Mouse (Mus musculus): ENCODE results near the gene Armt1. TPM values are rescaled to one million over a fixed set of nuclear protein-coding genes. Genes with fewer than 3 reads are reported as not detected.

Gene Armt1
- polyA plus RNA-seq, 1 experiment from 2014 or later = 19.5 TPM

- no peaks in the 10 kb centered on the region for H3K27me3 ChIP-seq (ENCODE audit: control insufficient read depth, insufficient read depth, low read depth, low read length)
- no peak overlapping the region for H3K4me2 ChIP-seq (ENCODE audit: low read depth, low read length)
- H3K27ac ChIP-seq (ENCODE audit: low read length) = no peak overlapping the region
- no peak overlapping the region for H3K9ac ChIP-seq (ENCODE audit: low read length)
- 50% methylated on average over 5 of the region's 5 CpGs for WGBS
- peaks cover 29% of the 10 kb centered on the region for H3K4me1 ChIP-seq (replicated peaks; ENCODE audit: control insufficient read depth, insufficient read depth, low read length)
- H3K4me3 ChIP-seq (ENCODE audit: low read length) = no peak overlapping the region
- no peak for ATAC-seq (ENCODE audit: low read depth)
- peaks cover 15% of the 10 kb centered on the region for H3K36me3 ChIP-seq (ENCODE audit: control insufficient read depth, insufficient read depth, low read length)
- H3K9me3 ChIP-seq (ENCODE audit: control insufficient read depth, low read length) = no peaks in the 10 kb centered on the region
These were observed 41.2 kb upstream of the Armt1 start for GRCm38 (mm10) chr10:4391076-4391475.

GRCm38 (mm10) chr10:4391851-4392250 is 40.4 kb upstream of the Armt1 start:
- H3K9me3 ChIP-seq (ENCODE audit: control insufficient read depth, low read length) = no peaks in the 10 kb centered on the region
- H3K9ac ChIP-seq (ENCODE audit: low read length) = no peak overlapping the region
- no peak overlapping the region for H3K4me3 ChIP-seq (ENCODE audit: low read length)
- WGBS = 27% methylated on average over 6 of the region's 6 CpGs
- H3K4me2 ChIP-seq (ENCODE audit: low read depth, low read length) = no peak overlapping the region
- H3K27ac ChIP-seq (ENCODE audit: low read length) = no peak overlapping the region
- peaks cover 18% of the 10 kb centered on the region for H3K36me3 ChIP-seq (ENCODE audit: control insufficient read depth, insufficient read depth, low read length)
- no peaks in the 10 kb centered on the region for H3K27me3 ChIP-seq (ENCODE audit: control insufficient read depth, insufficient read depth, low read depth, low read length)
- H3K4me1 ChIP-seq (replicated peaks; ENCODE audit: control insufficient read depth, insufficient read depth, low read length) = peaks cover 29% of the 10 kb centered on the region
- no peak for ATAC-seq (ENCODE audit: low read depth)

- H3K9me3 ChIP-seq (ENCODE audit: control insufficient read depth, low read length) = no peaks in the 10 kb centered on the region
- H3K27ac ChIP-seq (ENCODE audit: low read length) = no peak overlapping the region
- peaks cover 14% of the 10 kb centered on the region for H3K4me1 ChIP-seq (replicated peaks; ENCODE audit: control insufficient read depth, insufficient read depth, low read length)
- no peak overlapping the region for H3K4me2 ChIP-seq (ENCODE audit: low read depth, low read length)
- ATAC-seq (ENCODE audit: low read depth) = no peak
- H3K27me3 ChIP-seq (ENCODE audit: control insufficient read depth, insufficient read depth, low read depth, low read length) = no peaks in the 10 kb centered on the region
- no peak overlapping the region for H3K9ac ChIP-seq (ENCODE audit: low read length)
- H3K36me3 ChIP-seq (ENCODE audit: control insufficient read depth, insufficient read depth, low read length) = peaks cover 23% of the 10 kb centered on the region
- H3K4me3 ChIP-seq (ENCODE audit: low read length) = no peak overlapping the region
- 84% methylated on average over 3 of the region's 3 CpGs for WGBS
These were observed 36.9 kb upstream of the Armt1 start for GRCm38 (mm10) chr10:4395321-4395720.

GRCm38 (mm10) chr10:4398058-4398457 is 34.2 kb upstream of the Armt1 start:
- no peak overlapping the region for H3K27ac ChIP-seq (ENCODE audit: low read length)
- no peak for ATAC-seq (ENCODE audit: low read depth)
- H3K4me1 ChIP-seq (replicated peaks; ENCODE audit: control insufficient read depth, insufficient read depth, low read length) = no peaks in the 10 kb centered on the region
- H3K36me3 ChIP-seq (ENCODE audit: control insufficient read depth, insufficient read depth, low read length) = peaks cover 16% of the 10 kb centered on the region
- H3K4me3 ChIP-seq (ENCODE audit: low read length) = no peak overlapping the region
- no peaks in the 10 kb centered on the region for H3K27me3 ChIP-seq (ENCODE audit: control insufficient read depth, insufficient read depth, low read depth, low read length)
- no peak overlapping the region for H3K9ac ChIP-seq (ENCODE audit: low read length)
- H3K4me2 ChIP-seq (ENCODE audit: low read depth, low read length) = no peak overlapping the region
- H3K9me3 ChIP-seq (ENCODE audit: control insufficient read depth, low read length) = no peaks in the 10 kb centered on the region
- 70% methylated on average over 5 of the region's 5 CpGs for WGBS

GRCm38 (mm10) chr10:4404895-4405491 is 27.3 kb upstream of the Armt1 start:
- 55% methylated on average over 5 of the region's 5 CpGs for WGBS
- no peak overlapping the region for H3K9ac ChIP-seq (ENCODE audit: low read length)

GRCm38 (mm10) chr10:4405511-4405910 is 26.8 kb upstream of the Armt1 start:
- Histone ChIP-seq H3K9me3 (ENCODE audit: control insufficient read depth, low read length) (no peaks in the 10 kb centered on the region), H3K36me3 (ENCODE audit: control insufficient read depth, insufficient read depth, low read length) (peaks cover 23% of the 10 kb centered on the region), H3K4me1 (replicated peaks; ENCODE audit: control insufficient read depth, insufficient read depth, low read length) (no peaks in the 10 kb centered on the region), H3K9ac (ENCODE audit: low read length) (no peak overlapping the region), H3K4me3 (ENCODE audit: low read length) (no peak overlapping the region), H3K4me2 (ENCODE audit: low read depth, low read length) (no peak overlapping the region), H3K27ac (ENCODE audit: low read length) (no peak overlapping the region), H3K27me3 (ENCODE audit: control insufficient read depth, insufficient read depth, low read depth, low read length) (no peaks in the 10 kb centered on the region)
- 61% methylated on average over 5 of the region's 5 CpGs for WGBS
- ATAC-seq (ENCODE audit: low read depth) = peak; percentile 60

More at GRCm38 (mm10) chr10:4404895-4405491, 27.3 kb upstream of the Armt1 start:
- H3K27ac ChIP-seq (ENCODE audit: low read length) = no peak overlapping the region
- no peaks in the 10 kb centered on the region for H3K27me3 ChIP-seq (ENCODE audit: control insufficient read depth, insufficient read depth, low read depth, low read length)
- no peaks in the 10 kb centered on the region for H3K9me3 ChIP-seq (ENCODE audit: control insufficient read depth, low read length)
- peaks cover 21% of the 10 kb centered on the region for H3K36me3 ChIP-seq (ENCODE audit: control insufficient read depth, insufficient read depth, low read length)
- no peak overlapping the region for H3K4me2 ChIP-seq (ENCODE audit: low read depth, low read length)
- H3K4me3 ChIP-seq (ENCODE audit: low read length) = no peak overlapping the region
- no peaks in the 10 kb centered on the region for H3K4me1 ChIP-seq (replicated peaks; ENCODE audit: control insufficient read depth, insufficient read depth, low read length)
- peak; percentile 47 for ATAC-seq (ENCODE audit: low read depth)

- no peaks in the 10 kb centered on the region for H3K9me3 ChIP-seq (ENCODE audit: control insufficient read depth, low read length)
- 100% methylated on average over 1 of the region's 1 CpGs for WGBS
- no peaks in the 10 kb centered on the region for H3K4me1 ChIP-seq (replicated peaks; ENCODE audit: control insufficient read depth, insufficient read depth, low read length)
- no peaks in the 10 kb centered on the region for H3K27me3 ChIP-seq (ENCODE audit: control insufficient read depth, insufficient read depth, low read depth, low read length)
- peaks cover 27% of the 10 kb centered on the region for H3K36me3 ChIP-seq (ENCODE audit: control insufficient read depth, insufficient read depth, low read length)
- no peak overlapping the region for H3K9ac ChIP-seq (ENCODE audit: low read length)
- H3K4me2 ChIP-seq (ENCODE audit: low read depth, low read length) = no peak overlapping the region
- no peak for ATAC-seq (ENCODE audit: low read depth)
- no peak overlapping the region for H3K4me3 ChIP-seq (ENCODE audit: low read length)
- H3K27ac ChIP-seq (ENCODE audit: low read length) = no peak overlapping the region
These were observed 25.1 kb upstream of the Armt1 start for GRCm38 (mm10) chr10:4407191-4407590.

GRCm38 (mm10) chr10:4425245-4425644 is 7.0 kb upstream of the Armt1 start:
- no peaks in the 10 kb centered on the region for H3K4me1 ChIP-seq (replicated peaks; ENCODE audit: control insufficient read depth, insufficient read depth, low read length)
- no peak overlapping the region for H3K4me3 ChIP-seq (ENCODE audit: low read length)
- H3K9ac ChIP-seq (ENCODE audit: low read length) = no peak overlapping the region
- ATAC-seq (ENCODE audit: low read depth) = no peak
- H3K4me2 ChIP-seq (ENCODE audit: low read depth, low read length) = no peak overlapping the region
- WGBS = 73% methylated on average over 8 of the region's 8 CpGs
- peaks cover 13% of the 10 kb centered on the region for H3K36me3 ChIP-seq (ENCODE audit: control insufficient read depth, insufficient read depth, low read length)
- H3K9me3 ChIP-seq (ENCODE audit: control insufficient read depth, low read length) = no peaks in the 10 kb centered on the region
- no peak overlapping the region for H3K27ac ChIP-seq (ENCODE audit: low read length)
- H3K27me3 ChIP-seq (ENCODE audit: control insufficient read depth, insufficient read depth, low read depth, low read length) = no peaks in the 10 kb centered on the region

- Histone ChIP-seq H3K4me2 (ENCODE audit: low read depth, low read length) (no peak overlapping the region), H3K4me1 (replicated peaks; ENCODE audit: control insufficient read depth, insufficient read depth, low read length) (peaks cover 6% of the 10 kb centered on the region), H3K9ac (ENCODE audit: low read length) (no peak overlapping the region)
These were observed 1.9 kb upstream of the Armt1 start for GRCm38 (mm10) chr10:4430399-4430798.

More at GRCm38 (mm10) chr10:4430399-4430798, 1.9 kb upstream of the Armt1 start:
- no peak for ATAC-seq (ENCODE audit: low read depth)
- H3K36me3 ChIP-seq (ENCODE audit: control insufficient read depth, insufficient read depth, low read length) = peaks cover 3% of the 10 kb centered on the region
- H3K27ac ChIP-seq (ENCODE audit: low read length) = no peak overlapping the region
- no peaks in the 10 kb centered on the region for H3K27me3 ChIP-seq (ENCODE audit: control insufficient read depth, insufficient read depth, low read depth, low read length)
- WGBS = 84% methylated on average over 8 of the region's 8 CpGs
- H3K9me3 ChIP-seq (ENCODE audit: control insufficient read depth, low read length) = no peaks in the 10 kb centered on the region
- no peak overlapping the region for H3K4me3 ChIP-seq (ENCODE audit: low read length)
